Mouse (Mus musculus): Measurements from ENCODE around the gene Lad1.

DNA sequence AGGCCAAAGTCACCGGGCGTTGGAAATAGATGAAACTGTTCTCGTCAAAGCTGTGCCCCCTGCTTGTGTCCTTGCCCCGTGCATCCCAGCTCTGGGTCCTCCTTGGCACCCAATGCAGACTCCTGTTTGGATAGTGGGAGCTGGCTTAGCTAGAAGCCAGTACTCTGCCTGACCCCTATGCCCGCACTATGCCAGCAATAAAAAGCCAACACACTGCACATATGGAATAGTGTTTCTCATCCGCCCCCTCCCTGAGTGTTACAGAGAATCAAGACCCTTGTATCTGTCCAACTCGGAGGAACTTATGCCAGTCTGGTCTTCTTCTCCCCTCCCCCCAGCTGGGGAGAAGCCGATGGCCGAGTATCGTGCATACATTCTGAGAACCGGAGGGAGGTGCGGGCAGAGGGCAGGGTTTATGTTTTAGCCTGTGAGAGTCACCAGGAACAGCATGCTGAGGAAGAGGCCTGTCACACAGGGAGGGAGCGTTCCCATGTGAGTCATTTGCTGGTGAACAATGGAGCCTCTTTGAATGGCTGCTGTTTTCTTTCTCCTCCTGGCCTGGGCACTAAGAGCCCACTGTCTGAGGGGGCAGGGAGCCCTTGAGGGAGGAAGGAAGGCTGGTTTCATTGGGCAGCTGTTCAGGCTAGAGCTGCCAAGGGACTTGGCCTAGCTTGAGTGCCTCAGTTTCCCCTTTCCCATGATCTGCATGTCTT lies 33.8 kb downstream of the Lad1 start:
- TF ChIP-seq CTCF (IDR thresholded peaks at IDR 0.05; ENCODE audit: extremely low read depth, insufficient read length, insufficient replicate concordance, low read depth, low read length) (no peak), POLR2A (IDR thresholded peaks at IDR 0.05; ENCODE audit: low read depth, low read length) (no peak)

All from small intestine, adult 2 months (tissue).